Mouse (Mus musculus) limb, embryonic 10.5 days (tissue): ENCODE results near the gene Gm20850. TPM values are rescaled to one million over a fixed set of nuclear protein-coding genes. Genes with fewer than 3 reads are reported as not detected.
"Not testable (repeated sequence)": the region's sequence is repeated elsewhere in the genome, so short reads cannot be mapped to it uniquely, and the experiment has no call there.

Source experiments
- DNase-seq: peaks from one replicate; pipeline ENCODE4 v3.0.0-alpha.2; 2017; ENCODE audit warnings: low spot score
- H3K27ac ChIP-seq: fragments of 300-500 bp; sonication (generic); 2 replicates; pipeline ENCODE4 v1.5.1; 2016; ENCODE audit warnings: mild to moderate bottlenecking
- H3K27me3 ChIP-seq: fragments of 300-500 bp; sonication (generic); 2 replicates; pipeline ENCODE4 v1.6.1; 2016; ENCODE audit warnings: low read depth, mild to moderate bottlenecking; ENCODE audit not compliant: poor library complexity, severe bottlenecking
- H3K36me3 ChIP-seq: fragments of 300-500 bp; sonication (generic); 2 replicates; pipeline ENCODE4 v1.6.1; 2016; ENCODE audit warnings: mild to moderate bottlenecking, moderate library complexity
- H3K4me1 ChIP-seq: fragments of 300-500 bp; sonication (generic); 2 replicates; pipeline ENCODE4 v1.6.1; 2016
- H3K4me3 ChIP-seq: fragments of 300-500 bp; sonication (generic); 2 replicates; pipeline ENCODE4 v1.5.1; 2016; ENCODE audit warnings: mild to moderate bottlenecking, moderate library complexity
- H3K9me3 ChIP-seq: fragments of 300-500 bp; sonication (generic); replicated peaks from 2 replicates; pipeline ENCODE4 v1.6.1; 2016; ENCODE audit warnings: mild to moderate bottlenecking
- WGBS: fragments of 180-500 bp; shearing (Covaris S2); methylation state at CpG from one replicate; pipeline ENCODE4 v1.1.7; 2016; 5-methylcytosine and 5-hydroxymethylcytosine counted together
- polyA plus RNA-seq: library from polyadenylated mRNA; unstranded; fragments of >200 nt; fragmentation: Nextera tagmentation; extraction: Ambion mirVana; gene quantifications from 2 replicates; pipeline ENCODE4 v1.2.1, GENCODE M21; 2016

The Gm20850 gene
- not detected in 2 replicates for polyA plus RNA-seq

DNA sequence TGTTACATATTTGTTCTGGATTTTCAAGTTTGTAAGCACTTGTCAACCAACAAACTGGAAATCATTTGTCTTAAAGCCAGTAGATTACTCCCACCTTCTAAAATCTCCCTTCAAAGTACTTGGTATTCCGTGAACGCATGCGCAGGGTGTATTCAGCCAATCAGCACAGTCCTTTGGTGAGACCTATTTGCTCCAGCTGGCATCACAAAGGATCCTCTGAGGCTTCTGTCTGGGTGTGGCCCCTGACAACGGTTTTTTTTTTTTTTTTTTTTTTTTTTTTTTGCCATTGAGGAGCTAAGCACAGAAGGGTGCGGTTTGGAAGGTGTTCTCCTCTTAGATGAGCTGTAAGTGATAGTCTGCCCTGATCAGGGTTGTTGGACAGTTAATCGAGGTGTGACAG, at the start of gene Gm20850:
Gene Gm20850, plus strand, starts transcription at position 301 of the 400 bp plus-strand sequence.
- not testable (repeated sequence) for H3K4me3 ChIP-seq, H3K27ac ChIP-seq, H3K36me3 ChIP-seq, H3K9me3 ChIP-seq, H3K4me1 ChIP-seq, H3K27me3 ChIP-seq, DNase-seq
- WGBS = no CpG with 5 or more reads among the region's 6 CpGs
